Mouse (Mus musculus) heart, embryonic 16.5 days (tissue): ENCODE results near the gene Fam151b. TPM values are rescaled to one million over a fixed set of nuclear protein-coding genes. Genes with fewer than 3 reads are reported as not detected.

Experiments used
- ATAC-seq: fragments of 200-750 bp; cut with Nextera tagmentation; replicated peaks from 2 replicates; pipeline ENCODE4 v1.8.0; 2017; ENCODE audit warnings: moderate number of reproducible peaks; ENCODE audit not compliant: insufficient read depth, low FRiP score; ENCODE audit errors: extremely low read depth
- H3K27ac ChIP-seq: fragments of 300-500 bp; sonication (generic); 2 replicates; pipeline ENCODE4 v1.5.1; 2014; ENCODE audit warnings: mild to moderate bottlenecking, low read length, control low read depth, moderate library complexity
- H3K27me3 ChIP-seq: fragments of 300-500 bp; sonication (generic); 2 replicates; pipeline ENCODE4 v1.6.1; 2014; ENCODE audit warnings: low read length, mixed read lengths; ENCODE audit not compliant: control insufficient read depth, insufficient read depth
- H3K36me3 ChIP-seq: fragments of 300-500 bp; sonication (generic); 2 replicates; pipeline ENCODE4 v1.6.1; 2014; ENCODE audit not compliant: control insufficient read depth, insufficient read depth
- H3K4me1 ChIP-seq: fragments of 300-500 bp; sonication (generic); 2 replicates; pipeline ENCODE4 v1.6.1; 2014; ENCODE audit warnings: low read length, mixed read lengths; ENCODE audit not compliant: control insufficient read depth, insufficient read depth
- H3K4me2 ChIP-seq: fragments of 300-500 bp; sonication (generic); 2 replicates; pipeline ENCODE4 v1.6.1; 2014; ENCODE audit warnings: low read depth, mild to moderate bottlenecking, control low read depth, low read length
- H3K4me3 ChIP-seq: fragments of 300-500 bp; sonication (generic); 2 replicates; pipeline ENCODE4 v1.5.1; 2014; ENCODE audit warnings: mild to moderate bottlenecking, control low read depth, low read length
- H3K9ac ChIP-seq: fragments of 300-500 bp; sonication (generic); 2 replicates; pipeline ENCODE4 v1.6.1; 2014; ENCODE audit warnings: low read length, control low read depth
- H3K9me3 ChIP-seq: fragments of 300-500 bp; sonication (generic); replicated peaks from 2 replicates; pipeline ENCODE4 v1.6.1; 2016; ENCODE audit warnings: low read length; ENCODE audit not compliant: control insufficient read depth
- WGBS: fragments of 180-500 bp; shearing (Covaris S2); extraction: QIAGEN DNeasy Blood & Tissue Kit; methylation state at CpG from one replicate; pipeline ENCODE4 v1.1.7; 2014; 5-methylcytosine and 5-hydroxymethylcytosine counted together
- polyA plus RNA-seq: library from polyadenylated mRNA; unstranded; fragments of >200 nt; fragmentation: Nextera tagmentation; extraction: Ambion mirVana; gene quantifications from 2 replicates; pipeline ENCODE4 v1.2.1, GENCODE M21; 2015

Fam151b gene
- not detected in 2 replicates for polyA plus RNA-seq

DNA sequence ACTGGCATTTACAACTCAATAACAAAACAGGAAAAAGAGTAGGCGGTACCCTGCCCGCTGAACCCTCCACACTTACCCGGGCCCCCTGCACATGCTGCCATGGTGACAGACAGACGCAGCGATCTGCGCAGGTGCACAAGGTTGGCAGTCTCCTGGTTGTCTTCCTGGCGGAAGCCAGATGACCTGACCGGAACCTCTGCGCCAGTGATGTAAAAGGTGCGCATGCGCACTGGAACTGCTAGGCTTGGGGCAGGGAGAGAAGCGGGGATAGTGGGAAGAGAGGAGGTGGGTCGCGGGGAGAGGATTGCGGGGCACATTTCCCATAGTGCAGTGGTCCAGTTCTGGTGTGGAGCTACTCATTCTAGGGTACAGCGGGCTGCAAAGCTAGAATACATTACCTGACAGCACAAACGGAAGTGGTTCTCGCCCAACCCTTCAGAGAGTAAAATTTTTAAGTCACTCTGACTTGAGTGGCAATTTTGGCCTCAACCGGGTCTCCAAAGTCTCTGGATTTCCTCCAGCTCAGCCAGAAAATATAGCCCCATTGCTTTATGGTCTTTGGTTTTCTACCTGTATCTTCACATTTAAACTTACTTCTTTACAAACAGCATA lies at the start of gene Fam151b:
TSS of gene Fam151b (minus strand) at position 164 of the 612 bp plus-strand sequence.
- peak; percentile 99 for ATAC-seq
- H3K9ac ChIP-seq, result peak within 1 kb of the TSS; percentile 73
- peaks cover 3% of the 10 kb centered on the region for H3K36me3 ChIP-seq
- peak within 1 kb of the TSS; percentile 76 for H3K27ac ChIP-seq
- H3K27me3 ChIP-seq, result no peaks in the 10 kb centered on the region
- 5% methylated on average over 19 of the region's 19 CpGs for WGBS
- H3K4me3 ChIP-seq, result peak within 1 kb of the TSS; percentile 59
- peaks cover 6% of the 10 kb centered on the region; the same call in 1 of the 2 replicates for H3K4me1 ChIP-seq
- H3K4me2 ChIP-seq, result peak within 1 kb of the TSS; percentile 88
- no peaks in the 10 kb centered on the region for H3K9me3 ChIP-seq

DNA sequence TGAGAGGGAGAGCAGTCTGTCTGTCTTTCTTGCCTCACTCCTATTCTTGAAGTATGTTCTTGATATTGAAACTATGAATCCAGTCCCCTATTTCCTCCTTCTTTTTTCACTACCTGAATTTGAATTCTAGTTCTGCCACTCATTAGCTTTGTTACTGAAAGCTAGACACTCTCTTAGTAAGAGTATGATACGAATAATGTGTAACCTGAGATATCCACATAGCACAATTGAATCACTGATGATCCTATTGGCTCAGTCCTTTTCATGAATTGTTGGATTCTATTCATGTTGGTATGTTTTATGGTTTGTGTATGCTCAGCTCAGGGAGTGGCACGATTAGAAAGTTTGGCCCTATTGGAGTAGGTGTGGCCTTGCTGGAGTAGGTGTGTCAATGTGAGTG lies 48.4 kb upstream of the Fam151b start:
- Histone ChIP-seq H3K9me3 (no peaks in the 10 kb centered on the region), H3K36me3 (0 out of 2 replicates have a peak, but pooled peaks cover 2% of the 10 kb centered on the region), H3K9ac (no peak overlapping the region), H3K4me1 (peaks cover 6% of the 10 kb centered on the region; the same call in 1 of the 2 replicates), H3K4me3 (no peak overlapping the region), H3K27ac (no peak overlapping the region), H3K4me2 (no peak overlapping the region), H3K27me3 (no peaks in the 10 kb centered on the region)
- 77% methylated on average over 2 of the region's 2 CpGs for WGBS
- ATAC-seq, result no peak

DNA sequence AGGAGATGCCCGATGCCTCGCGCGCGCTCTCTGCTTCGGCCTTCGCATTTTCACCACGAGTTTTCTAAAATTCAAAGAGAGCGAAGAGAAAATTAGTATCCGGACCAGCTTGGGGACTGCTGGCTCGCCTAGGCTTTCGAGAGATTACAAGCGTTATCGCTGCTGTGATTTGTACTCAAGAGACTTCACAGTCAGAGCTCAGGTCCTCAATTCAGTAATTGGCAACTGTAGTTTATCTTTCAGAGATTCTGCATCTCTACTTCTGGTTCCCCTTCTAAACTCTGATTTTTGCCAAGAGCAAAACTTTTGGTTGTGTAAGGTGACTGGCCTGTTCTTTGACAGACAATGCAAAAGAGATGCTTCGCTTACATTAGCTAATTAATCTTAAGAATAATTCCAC lies 47.4 kb upstream of the Fam151b start:
- Histone ChIP-seq H3K27me3 (no peaks in the 10 kb centered on the region), H3K9ac (peak overlapping the region; percentile 93), H3K4me2 (peak overlapping the region; percentile 63), H3K27ac (peak overlapping the region; percentile 99), H3K36me3 (0 out of 2 replicates have a peak, but pooled peaks cover 2% of the 10 kb centered on the region), H3K4me3 (peak overlapping the region; percentile 66), H3K9me3 (no peaks in the 10 kb centered on the region), H3K4me1 (peaks cover 6% of the 10 kb centered on the region; the same call in 1 of the 2 replicates)
- ATAC-seq, result no peak
- 3% methylated on average over 15 of the region's 15 CpGs for WGBS

DNA sequence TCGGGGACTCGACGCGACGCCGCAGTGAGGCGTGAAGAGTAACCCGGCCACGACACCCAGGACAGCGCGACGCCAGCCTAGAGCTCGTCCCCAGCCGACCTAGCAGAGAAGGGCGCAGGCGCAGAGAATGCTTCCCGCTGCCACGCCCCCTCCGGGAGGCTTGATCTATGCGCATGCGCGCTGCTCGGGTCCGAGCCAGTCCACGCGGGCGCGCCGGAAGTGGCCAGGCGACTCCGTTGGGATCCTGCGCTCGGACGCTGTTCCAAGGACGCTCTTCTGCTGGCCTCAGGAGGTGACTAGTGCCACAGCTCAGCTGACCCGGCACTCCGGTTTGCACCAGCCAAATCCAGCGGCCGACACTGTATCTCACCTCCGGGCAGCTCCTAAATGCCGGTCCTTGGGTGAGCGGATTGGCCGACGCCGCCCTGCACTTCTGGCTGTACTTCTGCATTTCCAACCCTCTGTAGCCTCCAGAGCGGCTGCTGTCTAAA lies 47.0 kb upstream of the Fam151b start, which contains the start of gene Zfyve16:
TSS of gene Zfyve16 (minus strand) at position 148 of the 491 bp plus-strand sequence.
- Histone ChIP-seq H3K27ac (peak within 1 kb of the TSS; percentile 99), H3K9me3 (no peaks in the 10 kb centered on the region), H3K27me3 (no peaks in the 10 kb centered on the region), H3K4me2 (peak within 1 kb of the TSS; percentile 63), H3K4me1 (peaks cover 6% of the 10 kb centered on the region; the same call in 1 of the 2 replicates), H3K9ac (peak within 1 kb of the TSS; percentile 93), H3K36me3 (0 out of 2 replicates have a peak, but pooled peaks cover 2% of the 10 kb centered on the region), H3K4me3 (peak within 1 kb of the TSS; percentile 66)
- WGBS, result under 1% methylated on average over 46 of the region's 46 CpGs
- peak; percentile 97 for ATAC-seq

DNA sequence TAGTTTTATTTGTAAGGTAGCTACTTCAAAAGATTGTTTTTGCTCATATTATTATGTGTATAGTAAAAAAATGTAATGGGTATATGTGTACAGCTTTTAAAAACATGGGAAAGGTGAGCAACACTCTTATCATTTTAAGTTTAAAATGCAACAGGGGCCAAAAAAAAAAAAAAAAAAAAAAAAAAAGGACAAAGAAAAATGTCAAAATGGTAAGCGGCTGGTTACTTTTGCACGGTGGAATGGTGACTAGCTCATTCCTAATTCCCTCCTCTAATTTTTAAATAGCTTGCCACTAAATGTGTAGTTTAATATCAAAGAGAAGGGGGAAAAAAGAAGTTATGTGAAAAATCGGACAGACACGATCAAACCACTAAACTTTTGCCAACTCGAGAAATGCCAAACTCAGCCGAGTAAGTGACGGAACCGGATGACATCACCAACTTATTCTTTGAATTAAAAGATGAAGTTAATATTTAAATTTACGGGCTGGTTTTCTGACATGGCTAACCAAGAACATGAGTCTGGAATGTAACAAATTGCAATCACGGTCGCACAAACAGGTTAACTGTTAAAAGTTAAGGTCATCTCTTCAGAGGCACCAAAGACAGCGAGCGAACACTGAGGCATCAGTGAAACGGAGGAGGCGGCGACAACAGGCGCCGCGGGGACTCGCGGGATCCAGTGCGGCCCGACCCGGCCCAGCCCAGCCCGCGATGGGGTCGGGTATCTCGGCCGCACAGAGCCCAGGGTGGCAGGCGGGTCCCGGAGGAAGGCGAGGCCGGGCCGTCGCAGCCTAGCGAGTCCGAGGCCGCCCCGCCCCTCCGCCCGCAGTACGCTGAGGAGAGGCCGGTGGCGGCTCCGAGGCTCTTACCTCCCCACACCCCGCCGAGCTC lies 46.3 kb upstream of the Fam151b start:
- peak overlapping the region; percentile 99 for H3K27ac ChIP-seq
- no peaks in the 10 kb centered on the region for H3K9me3 ChIP-seq
- H3K36me3 ChIP-seq, result 0 out of 2 replicates have a peak, but pooled peaks cover 2% of the 10 kb centered on the region
- H3K9ac ChIP-seq, result peak overlapping the region; percentile 93
- peak overlapping the region; percentile 63 for H3K4me2 ChIP-seq
- WGBS, result 1% methylated on average over 47 of the region's 47 CpGs
- H3K27me3 ChIP-seq, result no peaks in the 10 kb centered on the region
- peaks cover 6% of the 10 kb centered on the region; the same call in 1 of the 2 replicates for H3K4me1 ChIP-seq
- peak; percentile 91 for ATAC-seq
- H3K4me3 ChIP-seq, result peak overlapping the region; percentile 66

DNA sequence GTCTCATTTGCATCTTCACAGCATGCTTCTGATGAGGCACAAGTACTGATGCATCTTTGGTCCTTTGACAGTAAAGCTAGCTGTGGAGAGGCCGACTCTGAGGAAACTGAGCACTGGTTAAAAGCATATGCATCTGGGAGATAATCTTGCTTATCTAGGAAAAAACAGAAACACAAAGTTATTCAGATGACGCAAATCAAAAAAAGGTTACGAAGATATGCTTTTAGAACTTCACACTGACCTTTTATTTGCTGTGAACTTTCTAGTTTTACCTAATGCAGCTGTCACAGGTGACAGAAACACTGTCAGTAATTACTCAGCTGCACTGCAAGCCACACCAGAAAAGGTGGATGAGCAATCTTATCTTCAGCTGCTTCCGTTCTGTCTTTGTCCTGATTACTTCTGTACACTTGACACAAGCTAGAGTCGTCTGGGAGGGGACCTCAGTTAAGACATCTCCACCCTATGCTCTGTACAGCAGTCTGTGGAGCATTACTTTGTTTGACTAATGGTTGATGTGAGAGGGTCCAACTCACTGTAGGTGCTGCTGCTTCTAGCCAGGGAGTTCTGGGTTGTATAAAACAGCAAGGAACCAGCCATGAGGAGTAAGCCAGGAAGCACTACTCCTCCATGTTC lies 39.5 kb upstream of the Fam151b start:
- peaks cover 35% of the 10 kb centered on the region for H3K36me3 ChIP-seq

DNA sequence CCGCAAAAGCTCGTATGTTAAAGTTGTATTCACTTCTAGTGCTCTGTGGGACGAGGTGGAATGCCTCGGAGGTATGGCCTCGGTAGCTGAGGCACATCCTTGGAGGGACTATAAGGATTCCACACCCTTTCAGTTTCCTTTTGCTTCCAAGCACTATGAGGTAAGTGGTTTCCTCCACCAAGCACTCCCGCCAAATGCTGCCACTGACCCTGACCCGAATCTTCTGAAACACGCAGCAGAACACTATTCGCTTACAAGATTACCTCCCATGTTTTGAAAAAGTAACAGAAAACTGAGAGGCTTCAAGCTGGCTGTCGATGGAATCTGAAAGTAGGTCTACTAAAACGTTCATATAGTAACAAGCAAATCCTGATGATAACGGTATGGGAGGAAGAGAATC lies 21.1 kb upstream of the Fam151b start:
- ATAC-seq, result no peak
- Histone ChIP-seq H3K27ac (no peak overlapping the region), H3K4me3 (no peak overlapping the region), H3K36me3 (peaks cover 27% of the 10 kb centered on the region), H3K4me2 (no peak overlapping the region), H3K27me3 (no peaks in the 10 kb centered on the region), H3K9ac (no peak overlapping the region), H3K4me1 (no peaks in the 10 kb centered on the region), H3K9me3 (no peaks in the 10 kb centered on the region)
- 85% methylated on average over 12 of the region's 12 CpGs for WGBS

More for the DNA sequence above, 39.5 kb upstream of the Fam151b start:
- Histone ChIP-seq H3K4me1 (no peaks in the 10 kb centered on the region), H3K4me3 (no peak overlapping the region), H3K27me3 (no peaks in the 10 kb centered on the region), H3K4me2 (no peak overlapping the region), H3K9me3 (no peaks in the 10 kb centered on the region), H3K9ac (no peak overlapping the region), H3K27ac (no peak overlapping the region)
- ATAC-seq, result no peak
- WGBS, result 75% methylated on average over 5 of the region's 5 CpGs

DNA sequence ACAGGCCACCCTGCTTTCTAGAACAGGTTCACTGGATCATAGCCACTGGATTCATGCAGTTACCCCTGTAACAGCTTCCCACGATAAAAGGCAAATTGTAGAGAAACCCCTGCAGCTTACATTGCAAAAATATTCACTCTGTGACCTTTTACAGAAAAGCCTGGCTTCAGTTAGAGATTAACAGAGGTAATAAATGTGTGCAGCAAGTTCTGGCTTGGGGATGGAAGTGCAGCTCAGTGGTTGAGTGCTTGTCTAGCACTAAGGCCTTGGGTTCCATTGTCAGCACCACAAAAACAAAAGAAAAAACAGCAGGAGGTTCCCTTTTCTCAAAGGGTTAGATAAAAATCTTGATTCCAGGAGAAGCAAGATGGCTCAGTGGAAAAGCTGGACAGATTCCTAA lies 8.1 kb upstream of the Fam151b start:
- Histone ChIP-seq H3K36me3 (peaks cover 14% of the 10 kb centered on the region), H3K4me3 (no peak overlapping the region), H3K4me2 (no peak overlapping the region), H3K9me3 (no peaks in the 10 kb centered on the region), H3K27me3 (no peaks in the 10 kb centered on the region), H3K9ac (no peak overlapping the region), H3K27ac (no peak overlapping the region), H3K4me1 (no peaks in the 10 kb centered on the region)
- WGBS, result 92% methylated on average over 1 of the region's 1 CpGs
- ATAC-seq, result no peak
